Mouse (Mus musculus) olfactory bulb, adult 2 months (tissue): ENCODE measurements around the gene Aldh3a1. TPM values are rescaled to one million over a fixed set of nuclear protein-coding genes. Genes with fewer than 3 reads are reported as not detected.
A peak's percentile ranks its signal among the peaks of the same experiment; 100 is the strongest.

ENCODE experiments used
- H3K27ac ChIP-seq: fragments of 200-500 bp; 2 replicates; pipeline ENCODE4 v1.5.1; 2012; ENCODE audit warnings: low read depth, low read length; ENCODE audit not compliant: insufficient read depth
- H3K4me1 ChIP-seq: fragments of 200-500 bp; 2 replicates; pipeline ENCODE4 v1.6.1; 2012; ENCODE audit warnings: low read length; ENCODE audit not compliant: control insufficient read depth, insufficient read depth
- H3K4me3 ChIP-seq: fragments of 200-500 bp; 2 replicates; pipeline ENCODE4 v1.5.1; 2012; ENCODE audit warnings: mild to moderate bottlenecking, low read depth, low read length, moderate library complexity; ENCODE audit not compliant: insufficient read depth
- CTCF ChIP-seq: fragments of 200-500 bp; IDR thresholded peaks from 2 replicates; pipeline ENCODE4 v1.5.1; 2012; ENCODE audit warnings: low read depth, mild to moderate bottlenecking, low read length, moderate library complexity; ENCODE audit not compliant: insufficient read depth
- POLR2A ChIP-seq: fragments of 200-500 bp; IDR thresholded peaks from 2 replicates; pipeline ENCODE4 v1.6.1; 2012; ENCODE audit warnings: mild to moderate bottlenecking, low read depth, low read length, moderate library complexity; ENCODE audit not compliant: insufficient read depth
- WGBS: fragments of 180-500 bp; shearing (Covaris S2); methylation state at CpG from one replicate; pipeline ENCODE4 v1.1.7; 2018; 5-methylcytosine and 5-hydroxymethylcytosine counted together
- polyA plus RNA-seq: library from polyadenylated mRNA; stranded (reverse); fragments of >200 nt; gene quantifications from 2 replicates; pipeline ENCODE4 v1.2.4, GENCODE M21; 2012; ENCODE audit warnings: low replicate concordance; ENCODE audit not compliant: missing spikeins, insufficient read depth, insufficient read length

The Aldh3a1 gene
- polyA plus RNA-seq, 1 experiment, result not detected

DNA sequence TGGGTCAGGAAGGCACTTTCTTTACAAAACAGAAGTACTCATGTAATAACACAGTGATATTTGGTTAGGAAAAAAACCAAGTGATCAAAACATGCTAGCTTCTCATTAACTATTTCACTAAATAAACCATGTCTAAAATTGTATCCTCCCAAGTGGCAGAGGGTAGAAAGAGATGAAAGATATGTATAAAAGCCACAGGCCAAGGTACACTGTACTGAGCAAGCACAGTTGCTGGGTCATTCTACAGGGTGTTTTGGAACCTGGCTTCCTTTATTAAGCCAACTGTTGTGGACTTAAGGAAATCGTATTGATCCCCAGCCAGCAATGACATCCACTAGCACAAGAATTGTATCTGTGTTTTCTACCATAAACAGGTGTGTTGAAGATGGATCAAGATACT is 56.5 kb downstream of the Aldh3a1 start:
- Histone ChIP-seq H3K4me1 (peaks cover 2% of the 10 kb centered on the region; the same call in 1 of the 2 replicates), H3K4me3 (no peak overlapping the region), H3K27ac (no peak overlapping the region)
- no peak for TF ChIP-seq POLR2A
- no peak for TF ChIP-seq CTCF
- 85% methylated on average over 1 of the region's 1 CpGs for WGBS

DNA sequence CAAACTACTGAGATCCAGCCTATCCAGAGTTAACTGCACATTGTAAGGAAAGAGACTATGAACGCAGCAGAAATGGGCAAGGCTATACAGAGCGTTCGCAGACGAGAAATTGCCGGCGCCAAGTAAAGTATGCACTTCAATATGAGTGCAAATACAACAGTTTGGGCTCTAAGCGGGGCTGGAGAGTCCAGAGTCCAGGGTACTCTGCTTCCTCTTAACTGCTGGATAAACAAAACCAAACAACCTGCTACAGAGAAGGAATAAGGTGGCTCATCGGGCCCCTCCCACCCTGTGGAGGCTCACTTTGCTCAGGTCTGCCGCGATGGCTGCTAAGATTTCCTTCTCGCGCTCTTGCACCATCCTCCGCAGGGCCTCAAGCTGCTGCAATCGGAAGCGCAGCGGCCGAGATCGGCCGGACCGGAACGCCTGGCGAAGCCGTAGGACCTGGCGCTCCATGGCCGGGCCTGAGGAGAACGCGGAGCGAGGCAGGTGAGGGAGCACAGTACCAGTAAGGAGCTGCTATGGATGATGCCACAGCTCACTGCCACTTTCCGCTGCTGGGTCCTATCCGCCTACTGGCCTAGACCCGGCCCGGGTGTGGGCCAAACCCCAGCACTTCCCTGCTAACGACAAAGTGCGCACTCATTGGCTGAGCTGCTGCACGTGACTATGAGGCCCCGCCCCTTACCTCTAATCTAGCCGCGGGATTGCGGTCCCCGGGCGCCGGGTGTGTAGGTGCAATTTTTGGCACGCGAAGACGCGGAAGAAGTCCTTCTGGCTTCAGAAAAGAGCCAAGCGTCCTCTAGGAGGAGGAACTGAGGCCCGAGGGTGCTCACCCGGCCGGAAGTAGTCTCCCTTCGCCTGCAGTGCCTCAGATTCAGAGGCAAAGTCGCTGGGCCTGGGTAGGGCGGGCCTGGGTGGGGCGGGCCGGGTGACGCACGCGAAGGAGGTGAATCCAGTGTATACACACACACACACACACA is 59.5 kb downstream of the Aldh3a1 start, which contains the start of gene Aldh3a2:
Aldh3a2 (minus strand) TSS at position 914 of the 983 bp plus-strand sequence.
- H3K4me1 ChIP-seq, result peaks cover 2% of the 10 kb centered on the region; the same call in 1 of the 2 replicates
- TF ChIP-seq CTCF, result no peak
- TF ChIP-seq POLR2A, result peak; percentile 84
- under 1% methylated on average over 58 of the region's 58 CpGs for WGBS
- peak within 1 kb of the TSS; percentile 73 for H3K4me3 ChIP-seq
- peak within 1 kb of the TSS; percentile 87 for H3K27ac ChIP-seq

Other genes starting within 250 kb of the Aldh3a1 start
- not detected in 2 replicates for gene Kcnj12, start 185.0 kb upstream of the Aldh3a1 start, polyA plus RNA-seq
- gene Tnfrsf13b, start 80.8 kb upstream of the Aldh3a1 start, polyA plus RNA-seq, result not detected in 2 replicates
- not detected in 2 replicates for gene Usp22, start 32.5 kb upstream of the Aldh3a1 start, polyA plus RNA-seq
- not detected in 2 replicates for gene Aldh3a2, start 59.9 kb downstream of the Aldh3a1 start, polyA plus RNA-seq
- gene Slc47a2, start 135.3 kb downstream of the Aldh3a1 start, polyA plus RNA-seq, result not detected in 2 replicates
- gene Slc47a1, start 170.8 kb downstream of the Aldh3a1 start, polyA plus RNA-seq, result not detected in 2 replicates
- gene Rnf112, start 246.6 kb downstream of the Aldh3a1 start, polyA plus RNA-seq, result not detected in 2 replicates